Mouse (Mus musculus) spleen, embryonic (tissue): Measurements from ENCODE around the gene Dnm3.

ENCODE experiments used
- CTCF ChIA-PET: fragments of 350-600 bp; sonication (Branson Sonifier 250); formaldehyde crosslinking; loops from one replicate; lab custom pipeline; 2022; lab: Charles Lee

Gene Dnm3

DNA sequence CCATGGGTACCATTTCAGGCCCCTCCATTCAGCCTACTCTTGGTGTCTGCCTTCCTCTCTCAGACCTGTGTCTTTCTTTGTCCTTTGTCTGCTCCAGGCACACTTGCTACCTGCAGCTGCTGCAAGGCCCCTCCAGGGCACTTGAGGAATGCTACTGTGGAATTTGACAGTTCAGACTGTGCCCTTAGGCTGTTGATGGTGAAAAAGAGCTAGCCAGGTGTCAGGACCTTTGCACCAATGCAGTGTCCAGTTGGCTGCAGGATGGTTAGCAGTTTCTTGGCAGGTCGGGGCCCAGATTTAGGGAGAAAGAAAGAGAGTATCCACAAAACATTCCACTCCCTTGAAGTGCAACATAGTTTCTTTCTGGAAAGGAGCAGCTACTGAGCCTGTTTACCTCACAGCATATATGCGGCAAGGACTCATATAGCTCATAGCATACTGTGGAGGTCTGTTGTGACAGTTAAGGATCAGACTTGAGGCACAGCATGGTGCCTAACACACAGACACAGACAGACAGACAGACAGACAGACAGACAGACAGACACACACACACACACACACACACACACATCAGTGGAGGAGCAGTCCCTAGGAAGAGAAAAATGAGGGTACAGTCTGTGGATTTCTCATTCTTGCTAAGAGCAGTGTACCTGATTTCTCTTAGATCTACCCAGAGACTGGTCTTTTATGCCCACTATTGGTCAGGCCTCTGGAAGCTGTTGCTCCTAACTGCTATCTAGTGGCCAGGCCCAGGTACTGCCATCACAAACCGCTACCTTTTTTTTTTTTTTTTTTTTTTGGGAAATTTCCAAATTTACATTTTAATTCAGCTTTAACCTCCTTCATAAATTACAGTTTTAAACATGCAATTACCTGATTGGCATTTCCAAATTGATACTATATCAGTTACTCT is 515.1 kb downstream of the Dnm3 start:
- CTCF ChIA-PET, result interaction anchor here (0.6 to 1.2 kb wide), 6 partner anchors 11 to 1784 kb away, joined by 4 to 19 read pairs (median 4); no protein-coding TSS in a partner anchor

DNA sequence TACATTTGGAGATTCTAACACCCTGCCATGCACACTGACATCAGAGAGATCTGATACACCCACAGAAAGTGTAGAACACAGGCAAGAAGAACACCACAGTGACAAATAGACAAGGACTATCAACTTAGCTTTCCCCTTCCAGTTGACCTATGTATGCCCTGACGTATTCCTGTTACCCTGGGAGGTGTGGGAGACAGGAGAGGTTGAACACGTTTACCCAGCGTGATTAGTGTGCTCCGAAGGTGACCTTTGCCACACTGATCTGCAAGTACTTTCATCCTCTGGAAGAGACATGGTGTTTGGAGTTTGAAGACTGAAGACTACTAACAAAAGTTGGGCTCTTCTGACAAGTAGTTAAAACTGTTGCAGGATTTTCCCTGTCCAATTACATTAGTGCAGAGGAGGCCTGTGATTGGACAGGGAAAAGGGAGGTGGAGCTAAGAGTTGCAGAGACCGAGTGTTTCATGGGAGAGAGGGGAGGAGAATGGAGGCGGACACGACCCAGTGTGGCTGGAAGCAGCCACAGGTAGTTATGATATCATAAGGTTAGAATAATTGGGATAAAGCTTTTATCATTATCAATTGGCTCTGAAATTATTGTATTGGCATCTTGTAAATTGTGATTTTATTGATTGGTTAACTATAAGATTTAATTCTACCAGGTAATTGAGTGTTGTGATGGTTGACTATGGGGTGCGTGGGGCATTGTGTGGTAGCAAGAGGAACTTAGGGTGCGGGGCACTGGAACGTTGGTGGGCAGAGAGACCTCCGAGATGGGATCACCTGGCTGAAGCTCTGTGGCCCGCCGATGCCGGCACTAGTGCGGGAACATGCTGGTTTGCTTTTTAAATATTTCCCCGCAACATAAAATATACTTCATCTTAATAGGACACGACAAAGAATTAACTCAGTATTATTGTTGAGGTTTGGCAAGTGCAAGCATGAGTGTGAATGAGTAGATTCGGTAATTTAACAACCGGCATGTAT is 519.6 kb downstream of the Dnm3 start:
- CTCF ChIA-PET, result no interaction called here

DNA sequence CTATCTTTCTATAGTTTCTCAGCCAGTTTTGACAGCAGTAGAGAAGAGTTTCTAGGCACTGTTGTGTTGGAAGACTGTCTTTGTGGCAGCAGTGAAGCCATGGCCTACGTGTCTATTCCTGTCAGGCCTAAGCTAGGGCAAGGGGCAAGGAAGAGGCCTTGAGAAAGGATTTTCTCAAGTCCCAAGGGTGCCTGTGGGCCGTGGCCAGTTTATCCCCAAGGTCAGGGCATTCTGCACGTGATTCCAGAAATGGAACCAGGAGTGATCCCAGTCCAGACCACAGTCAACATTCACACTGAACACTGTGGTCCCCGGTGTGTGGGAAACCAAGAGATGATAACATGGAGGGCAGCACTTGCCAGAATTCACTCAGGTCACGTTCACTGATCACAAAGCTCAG is 522.0 kb downstream of the Dnm3 start:
- CTCF ChIA-PET, result interaction anchor here (0.5 kb wide), 1 partner anchor 20 kb away, joined by 3 read pairs; no protein-coding TSS in a partner anchor

DNA sequence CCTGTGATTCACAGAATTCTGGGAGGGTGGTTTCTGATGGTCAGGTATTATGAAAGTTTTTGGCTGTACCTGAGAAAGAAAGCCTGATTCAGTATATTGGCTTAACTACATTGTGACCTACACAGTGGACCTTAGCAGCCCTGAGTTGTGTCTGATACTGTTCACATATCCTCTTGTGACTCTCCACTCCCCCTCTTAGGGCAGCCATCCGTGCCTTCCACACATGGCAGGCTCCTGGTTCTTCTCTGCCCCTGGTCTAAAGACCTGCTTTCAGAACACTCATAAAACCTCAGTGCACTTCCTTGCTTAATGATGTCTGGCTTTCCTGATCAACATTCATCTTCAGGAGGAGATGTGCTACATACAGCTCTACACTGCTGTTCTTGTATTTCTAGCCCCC is 525.2 kb downstream of the Dnm3 start:
- CTCF ChIA-PET, result no interaction called here

DNA sequence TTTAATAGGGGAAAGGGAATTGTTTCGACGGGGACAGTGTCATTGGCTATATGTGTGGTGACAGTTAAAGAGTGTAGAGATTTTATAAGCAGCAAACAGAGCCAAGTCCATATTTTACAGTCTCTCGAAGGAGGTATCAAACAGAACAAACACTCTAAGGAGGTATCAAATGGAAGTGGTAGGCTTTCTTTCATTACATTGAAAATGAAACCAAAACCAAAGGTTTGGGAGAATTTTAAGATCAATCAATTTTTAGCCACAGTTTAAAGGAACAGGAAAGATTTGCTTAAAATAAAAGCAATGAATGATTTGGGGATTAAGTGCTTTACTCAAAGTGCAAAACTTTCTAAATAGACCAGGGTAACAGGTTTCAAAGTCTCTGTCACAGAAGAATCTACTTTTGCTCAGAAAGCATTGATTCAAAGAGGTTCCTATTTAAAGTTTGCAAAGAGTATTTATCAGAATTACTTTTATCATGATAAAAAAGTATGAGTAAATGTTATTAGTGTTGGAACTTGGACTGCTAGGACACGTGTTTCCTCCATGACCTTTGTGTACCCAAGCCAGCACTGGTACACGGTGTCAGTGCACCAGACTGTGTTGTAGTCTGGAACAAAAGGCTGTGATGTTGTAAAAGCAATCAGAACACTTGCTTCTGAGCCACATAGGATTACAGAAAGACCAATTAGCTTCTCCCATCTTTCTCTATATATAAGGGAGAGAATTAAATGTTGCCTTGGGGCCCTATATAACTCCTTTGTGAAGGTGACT is 526.6 kb downstream of the Dnm3 start:
- CTCF ChIA-PET, result no interaction called here

- CTCF ChIA-PET, result no interaction called here
Measured at GRCm38 (mm10) chr1:161942082-161942481, 535.8 kb downstream of the Dnm3 start.
